Mouse (Mus musculus): ENCODE measurements around the gene Arl2. TPM values are rescaled to one million over a fixed set of nuclear protein-coding genes. Genes with fewer than 3 reads are reported as not detected.

The Arl2 gene
- total RNA-seq (2023): 26.4 TPM

GRCm38 (mm10) chr19:6141394-6141749 is at the start of gene Arl2:
Gene Arl2 (minus strand): TSS chr19:6141548.

GRCm38 (mm10) chr19:6184131-6184530 is 42.8 kb upstream of the Arl2 start, which contains the start of gene Majin:
Gene Majin (plus strand): TSS chr19:6184388.

GRCm38 (mm10) chr19:6140678-6141393 is 512 bp downstream of the Arl2 start, which contains the start of gene Batf2:
Gene Batf2 (plus strand): TSS chr19:6140983.

GRCm38 (mm10) chr19:6127760-6128341 is 13.5 kb downstream of the Arl2 start, which contains the start of gene Snx15:
Gene Snx15 (minus strand): TSS chr19:6128304.

GRCm38 (mm10) chr19:6117986-6118676 is 23.2 kb downstream of the Arl2 start, which contains the start of gene Sac3d1:
Gene Sac3d1 (minus strand): TSS chr19:6118650.

GRCm38 (mm10) chr19:6105586-6105985 is 35.8 kb downstream of the Arl2 start, which contains the start of gene Naaladl1:
Gene Naaladl1 (plus strand): TSS chr19:6105782.

GRCm38 (mm10) chr19:6094119-6094518 is 47.2 kb downstream of the Arl2 start, which contains the start of gene AC131692.1:
Gene AC131692.1 (plus strand): TSS chr19:6094419.

GRCm38 (mm10) chr19:6084478-6085248 is 56.7 kb downstream of the Arl2 start, which contains the start of the genes Zfpl1 and Cdca5:
Gene Zfpl1 (minus strand): TSS chr19:6084956.
Gene Cdca5 (plus strand): TSS chr19:6084983.

Other genes with a start within 250 kb of the Arl2 start
- 2.4 TPM for gene Tigd3, start 247.4 kb downstream of the Arl2 start, total RNA-seq (2023)
- gene Dpf2, start 228.5 kb downstream of the Arl2 start, total RNA-seq (2023): 153 TPM
- 0.38 TPM for gene Cdc42ep2, start 216.7 kb downstream of the Arl2 start, total RNA-seq (2023)
- 60.3 TPM for gene Pola2, start 177.3 kb downstream of the Arl2 start, total RNA-seq (2023)
- not detected for gene Slc22a20, start 155.4 kb downstream of the Arl2 start, total RNA-seq (2023)
- 129 TPM for gene Capn1, start 125.7 kb downstream of the Arl2 start, total RNA-seq (2023)
- gene Syvn1, start 95.0 kb downstream of the Arl2 start, total RNA-seq (2023): 56.5 TPM
- 21.1 TPM for gene Mrpl49, start 83.8 kb downstream of the Arl2 start, total RNA-seq (2023)
- 3,183 TPM for gene Fau, start 83.7 kb downstream of the Arl2 start, total RNA-seq (2023)
- gene Znhit2, start 80.4 kb downstream of the Arl2 start, total RNA-seq (2023): 15.9 TPM
- gene Tm7sf2, start 73.2 kb downstream of the Arl2 start, total RNA-seq (2023): 18.6 TPM
- gene Vps51, start 64.3 kb downstream of the Arl2 start, total RNA-seq (2023): 112 TPM
- gene Tmem262, start 61.5 kb downstream of the Arl2 start, total RNA-seq (2023): not detected
- 1.7 TPM for gene Gm28374, start 59.3 kb downstream of the Arl2 start, total RNA-seq (2023)
- 62.2 TPM for gene Zfpl1, start 56.6 kb downstream of the Arl2 start, total RNA-seq (2023)
- 0.95 TPM for gene Cdca5, start 56.6 kb downstream of the Arl2 start, total RNA-seq (2023)
- not detected for gene AC131692.1, start 47.1 kb downstream of the Arl2 start, total RNA-seq (2023)
- gene Naaladl1, start 35.8 kb downstream of the Arl2 start, total RNA-seq (2023): not detected
- 13.2 TPM for gene Sac3d1, start 22.9 kb downstream of the Arl2 start, total RNA-seq (2023)
- gene Snx15, start 13.2 kb downstream of the Arl2 start, total RNA-seq (2023): 33.3 TPM
- not detected for gene Batf2, start 565 bp downstream of the Arl2 start, total RNA-seq (2023)
- gene Majin, start 42.8 kb upstream of the Arl2 start, total RNA-seq (2023): not detected
- not detected for gene Gpha2, start 84.8 kb upstream of the Arl2 start, total RNA-seq (2023)
- 26.0 TPM for gene Ppp2r5b, start 94.3 kb upstream of the Arl2 start, total RNA-seq (2023)
- gene Atg2a, start 100.1 kb upstream of the Arl2 start, total RNA-seq (2023): 188 TPM
- gene Ehd1, start 135.2 kb upstream of the Arl2 start, total RNA-seq (2023): 24.4 TPM
- 8.2 TPM for gene Cdc42bpg, start 164.9 kb upstream of the Arl2 start, total RNA-seq (2023)
- 38.0 TPM for gene Men1, start 193.4 kb upstream of the Arl2 start, total RNA-seq (2023)
- 557 TPM for gene Map4k2, start 199.6 kb upstream of the Arl2 start, total RNA-seq (2023)
- 1,089 TPM for gene Sf1, start 222.1 kb upstream of the Arl2 start, total RNA-seq (2023)
- gene Pygm, start 242.9 kb upstream of the Arl2 start, total RNA-seq (2023): 46.4 TPM

All from CD4-positive naive resting alpha-beta T cell, adult 57 days (primary cell).